Mouse (Mus musculus): ENCODE measurements around the gene Gm21983. TPM values are rescaled to one million over a fixed set of nuclear protein-coding genes. Genes with fewer than 3 reads are reported as not detected.

Gm21983 gene
- polyA plus RNA-seq, 1 experiment from 2014 or later: not detected

- Histone ChIP-seq H3K36me3 (no peaks in the 10 kb centered on the region), H3K27me3 (ENCODE audit: low read depth, poor library complexity, severe bottlenecking) (no peaks in the 10 kb centered on the region), H3K4me1 (no peaks in the 10 kb centered on the region), H3K4me3 (no peak overlapping the region), H3K9me3 (replicated peaks) (peaks cover 11% of the 10 kb centered on the region), H3K27ac (replicated peaks) (no peak overlapping the region)
- WGBS: 84% methylated on average over 4 of the region's 4 CpGs
- no peak for DNase-seq (ENCODE audit: low spot score)
These were observed 47.1 kb downstream of the Gm21983 start for GRCm38 (mm10) chr7:27133757-27134156.

GRCm38 (mm10) chr7:27133156-27133555 lies 47.7 kb downstream of the Gm21983 start:
- H3K36me3 ChIP-seq: no peaks in the 10 kb centered on the region
- H3K4me1 ChIP-seq: no peaks in the 10 kb centered on the region
- 82% methylated on average over 12 of the region's 12 CpGs for WGBS
- H3K4me3 ChIP-seq: no peak overlapping the region
- no peak for DNase-seq (ENCODE audit: low spot score)
- no peak overlapping the region for H3K27ac ChIP-seq (replicated peaks)
- peaks cover 11% of the 10 kb centered on the region for H3K9me3 ChIP-seq (replicated peaks)
- no peaks in the 10 kb centered on the region for H3K27me3 ChIP-seq (ENCODE audit: low read depth, poor library complexity, severe bottlenecking)

GRCm38 (mm10) chr7:27132588-27132987 lies 48.3 kb downstream of the Gm21983 start:
- H3K36me3 ChIP-seq: no peaks in the 10 kb centered on the region
- no peak overlapping the region for H3K4me3 ChIP-seq
- peaks cover 11% of the 10 kb centered on the region for H3K9me3 ChIP-seq (replicated peaks)
- no peaks in the 10 kb centered on the region for H3K4me1 ChIP-seq
- H3K27ac ChIP-seq (replicated peaks): no peak overlapping the region
- no peaks in the 10 kb centered on the region for H3K27me3 ChIP-seq (ENCODE audit: low read depth, poor library complexity, severe bottlenecking)
- 18% methylated on average over 10 of the region's 10 CpGs for WGBS
- DNase-seq (ENCODE audit: low spot score): peak; percentile 53

- no peaks in the 10 kb centered on the region for H3K36me3 ChIP-seq
- WGBS: 61% methylated on average over 2 of the region's 2 CpGs
- no peaks in the 10 kb centered on the region for H3K27me3 ChIP-seq (ENCODE audit: low read depth, poor library complexity, severe bottlenecking)
- H3K27ac ChIP-seq (replicated peaks): no peak overlapping the region
- no peaks in the 10 kb centered on the region for H3K4me1 ChIP-seq
- H3K9me3 ChIP-seq (replicated peaks): peaks cover 11% of the 10 kb centered on the region
- DNase-seq (ENCODE audit: low spot score): no peak
- H3K4me3 ChIP-seq: no peak overlapping the region
These were observed 49.5 kb downstream of the Gm21983 start for GRCm38 (mm10) chr7:27131387-27131786.

- H3K36me3 ChIP-seq: no peaks in the 10 kb centered on the region
These were observed 50.1 kb downstream of the Gm21983 start for GRCm38 (mm10) chr7:27130521-27131370.

GRCm38 (mm10) chr7:27129811-27130210 lies 51.1 kb downstream of the Gm21983 start:
- H3K27me3 ChIP-seq (ENCODE audit: low read depth, poor library complexity, severe bottlenecking): no peaks in the 10 kb centered on the region
- no peaks in the 10 kb centered on the region for H3K4me1 ChIP-seq
- no peak overlapping the region for H3K4me3 ChIP-seq
- H3K36me3 ChIP-seq: no peaks in the 10 kb centered on the region
- H3K9me3 ChIP-seq (replicated peaks): peaks cover 11% of the 10 kb centered on the region
- H3K27ac ChIP-seq (replicated peaks): no peak overlapping the region
- DNase-seq (ENCODE audit: low spot score): no peak
- WGBS: 87% methylated on average over 12 of the region's 12 CpGs

More at GRCm38 (mm10) chr7:27130521-27131370, 50.1 kb downstream of the Gm21983 start:
- Histone ChIP-seq H3K4me3 (no peak overlapping the region), H3K27me3 (ENCODE audit: low read depth, poor library complexity, severe bottlenecking) (no peaks in the 10 kb centered on the region), H3K9me3 (replicated peaks) (peaks cover 11% of the 10 kb centered on the region), H3K4me1 (no peaks in the 10 kb centered on the region), H3K27ac (replicated peaks) (no peak overlapping the region)
- DNase-seq (ENCODE audit: low spot score): no peak
- 87% methylated on average over 22 of the region's 22 CpGs for WGBS

GRCm38 (mm10) chr7:27128946-27129345 lies 51.9 kb downstream of the Gm21983 start:
- WGBS: 89% methylated on average over 13 of the region's 13 CpGs
- Histone ChIP-seq H3K27me3 (ENCODE audit: low read depth, poor library complexity, severe bottlenecking) (no peaks in the 10 kb centered on the region), H3K4me3 (no peak overlapping the region), H3K4me1 (no peaks in the 10 kb centered on the region), H3K9me3 (replicated peaks) (peaks cover 11% of the 10 kb centered on the region), H3K27ac (replicated peaks) (no peak overlapping the region), H3K36me3 (no peaks in the 10 kb centered on the region)
- no peak for DNase-seq (ENCODE audit: low spot score)

GRCm38 (mm10) chr7:27128162-27128561 lies 52.7 kb downstream of the Gm21983 start:
- Histone ChIP-seq H3K36me3 (no peaks in the 10 kb centered on the region), H3K4me3 (no peak overlapping the region), H3K9me3 (replicated peaks) (peaks cover 11% of the 10 kb centered on the region), H3K27me3 (ENCODE audit: low read depth, poor library complexity, severe bottlenecking) (no peaks in the 10 kb centered on the region), H3K27ac (replicated peaks) (no peak overlapping the region), H3K4me1 (no peaks in the 10 kb centered on the region)
- DNase-seq (ENCODE audit: low spot score): peak; percentile 28
- WGBS: 51% methylated on average over 3 of the region's 3 CpGs

- H3K9me3 ChIP-seq (replicated peaks): no peaks in the 10 kb centered on the region
- H3K27me3 ChIP-seq (ENCODE audit: low read depth, poor library complexity, severe bottlenecking): no peaks in the 10 kb centered on the region
- H3K4me3 ChIP-seq: no peak overlapping the region
- no peaks in the 10 kb centered on the region for H3K36me3 ChIP-seq
- 85% methylated on average over 4 of the region's 4 CpGs for WGBS
- H3K27ac ChIP-seq (replicated peaks): no peak overlapping the region
- DNase-seq (ENCODE audit: low spot score): no peak
- H3K4me1 ChIP-seq: peaks cover 4% of the 10 kb centered on the region; the same call in 1 of the 2 replicates
These were observed 55.9 kb downstream of the Gm21983 start for GRCm38 (mm10) chr7:27124969-27125368.

GRCm38 (mm10) chr7:27124305-27124832 lies 56.5 kb downstream of the Gm21983 start:
- Histone ChIP-seq H3K4me3 (no peak overlapping the region), H3K27ac (replicated peaks) (no peak overlapping the region), H3K27me3 (ENCODE audit: low read depth, poor library complexity, severe bottlenecking) (no peaks in the 10 kb centered on the region), H3K9me3 (replicated peaks) (no peaks in the 10 kb centered on the region), H3K36me3 (no peaks in the 10 kb centered on the region), H3K4me1 (peaks cover 4% of the 10 kb centered on the region; the same call in 1 of the 2 replicates)
- 71% methylated on average over 5 of the region's 5 CpGs for WGBS
- no peak for DNase-seq (ENCODE audit: low spot score)

GRCm38 (mm10) chr7:27119676-27120075 lies 61.2 kb downstream of the Gm21983 start, which contains the start of gene Cyp2f2:
Gene Cyp2f2 (plus strand): TSS chr7:27119909.
- no peaks in the 10 kb centered on the region for H3K9me3 ChIP-seq (replicated peaks)
- no peaks in the 10 kb centered on the region for H3K27me3 ChIP-seq (ENCODE audit: low read depth, poor library complexity, severe bottlenecking)
- no peaks in the 10 kb centered on the region for H3K36me3 ChIP-seq
- no peak within 1 kb of the TSS for H3K4me3 ChIP-seq
- no peak within 1 kb of the TSS for H3K27ac ChIP-seq (replicated peaks)
- DNase-seq (ENCODE audit: low spot score): no peak
- H3K4me1 ChIP-seq: peaks cover 4% of the 10 kb centered on the region; the same call in 1 of the 2 replicates
